Mouse (Mus musculus): Measurements from ENCODE around the gene Olfr60.

The Olfr60 gene

DNA sequence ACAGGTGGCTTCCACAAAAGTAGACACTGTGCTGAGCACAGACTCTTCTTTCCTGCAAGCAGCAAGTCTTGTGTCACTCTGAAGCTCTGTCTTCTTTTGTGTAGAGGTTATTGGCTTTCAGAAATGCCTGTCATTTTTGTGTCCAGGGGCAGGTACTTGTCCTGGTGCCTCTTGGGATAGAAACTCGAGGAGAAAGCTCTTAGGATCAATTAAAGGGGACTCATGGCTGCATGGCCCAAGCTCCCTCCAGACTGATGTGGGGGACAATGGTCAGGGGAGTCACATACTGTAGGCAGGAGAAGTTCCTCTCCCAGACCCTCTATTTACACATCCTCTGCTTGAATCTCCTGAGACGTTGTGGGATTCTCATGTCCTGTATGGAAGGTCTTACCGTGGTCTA, at the start of gene Olfr60:
Olfr60 (minus strand) TSS at position 101 of the 400 bp plus-strand sequence.
- no peak for DNase-seq (ENCODE audit: low spot score)

GRCm38 (mm10) chr7:140402818-140403217, 41.3 kb upstream of the Olfr60 start, which contains the start of gene Olfr531:
TSS of gene Olfr531 (minus strand) at chr7:140402918.
- DNase-seq (ENCODE audit: low spot score), result no peak

DNA sequence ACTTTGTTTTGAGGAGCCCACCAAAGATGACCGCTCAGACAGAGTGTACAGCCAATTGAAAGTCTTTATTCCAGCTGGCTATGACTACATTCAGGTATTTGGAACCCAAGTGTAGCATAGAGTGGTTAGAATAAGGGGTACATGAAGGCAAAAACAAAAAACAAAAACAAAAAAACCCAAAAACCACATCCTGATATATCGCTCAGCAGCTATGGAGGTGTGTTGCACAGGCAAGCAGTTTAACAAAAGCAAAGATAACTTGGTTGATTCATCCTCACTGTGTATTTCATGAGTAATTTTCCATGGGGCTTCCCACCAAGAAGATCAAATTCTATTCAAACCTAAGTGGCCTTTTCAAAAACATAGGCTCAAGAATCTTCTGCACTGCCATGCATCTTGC, 15.4 kb upstream of the Olfr60 start:
- DNase-seq (ENCODE audit: low spot score), result no peak

DNA sequence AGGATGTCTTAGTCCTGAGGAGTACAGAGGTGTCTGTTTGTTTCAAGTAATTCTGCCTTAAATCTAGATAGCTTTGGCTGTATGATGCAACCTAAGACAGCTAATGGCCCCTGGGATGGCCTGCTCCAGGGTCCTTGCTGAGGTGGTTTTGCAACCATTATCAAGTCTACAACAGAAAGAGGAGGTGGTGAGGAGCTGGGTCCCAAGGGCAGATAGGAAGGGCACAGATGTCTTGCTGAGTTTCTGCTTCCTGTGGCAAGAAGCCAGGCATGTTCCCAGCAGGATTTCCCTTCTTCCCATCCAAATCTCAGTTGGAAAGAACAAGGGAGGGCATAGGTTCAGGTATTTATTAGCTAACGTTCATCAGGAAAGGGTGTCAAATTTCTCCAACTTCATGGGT, 14.8 kb upstream of the Olfr60 start, which contains the start of gene Olfr530:
Olfr530 (minus strand) TSS at position 101 of the 400 bp plus-strand sequence.
- no peak for DNase-seq (ENCODE audit: low spot score)

DNA sequence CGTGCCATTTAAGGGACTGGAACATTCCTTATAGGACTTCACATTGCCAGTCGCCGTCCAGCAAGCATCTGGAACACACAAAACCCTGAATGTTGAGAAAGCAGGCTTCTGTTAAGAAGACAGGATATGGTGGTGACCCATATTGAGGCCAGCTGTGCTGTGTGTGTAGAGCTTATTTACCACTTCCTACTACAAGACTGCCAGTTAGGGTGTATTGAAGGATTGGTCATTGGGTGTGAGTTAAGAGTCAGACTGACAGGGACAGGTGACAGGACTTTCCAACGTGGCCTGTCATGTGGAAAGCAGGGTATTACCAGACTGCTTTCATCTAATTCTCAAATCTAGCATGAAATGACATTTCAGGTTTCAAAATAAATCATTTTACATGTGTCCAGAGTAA, 12.8 kb upstream of the Olfr60 start:
- DNase-seq (ENCODE audit: low spot score), result no peak

DNA sequence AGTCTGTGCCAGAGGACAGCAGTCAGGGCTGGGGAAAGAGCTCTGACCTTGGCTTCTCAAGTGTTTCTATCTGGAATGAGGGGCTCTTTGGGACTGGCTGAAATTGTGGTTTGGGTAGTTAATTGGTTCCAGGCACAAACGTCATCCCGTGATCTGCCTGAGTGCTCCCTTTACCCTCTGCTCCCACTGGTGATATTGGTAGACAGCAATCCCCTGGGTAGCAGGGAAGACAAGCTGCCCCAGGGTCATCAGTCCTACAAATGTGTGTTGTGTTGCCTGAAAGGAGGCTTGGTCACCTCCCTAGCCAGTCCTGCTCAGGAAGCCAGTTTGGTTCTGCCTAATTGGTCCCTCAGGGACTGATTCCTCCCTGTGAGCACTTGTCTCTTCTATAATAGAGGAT, 27.8 kb downstream of the Olfr60 start, which contains the start of gene Olfr527:
Olfr527 (plus strand) TSS at position 301 of the 400 bp plus-strand sequence.
- no peak for DNase-seq (ENCODE audit: low spot score)

DNA sequence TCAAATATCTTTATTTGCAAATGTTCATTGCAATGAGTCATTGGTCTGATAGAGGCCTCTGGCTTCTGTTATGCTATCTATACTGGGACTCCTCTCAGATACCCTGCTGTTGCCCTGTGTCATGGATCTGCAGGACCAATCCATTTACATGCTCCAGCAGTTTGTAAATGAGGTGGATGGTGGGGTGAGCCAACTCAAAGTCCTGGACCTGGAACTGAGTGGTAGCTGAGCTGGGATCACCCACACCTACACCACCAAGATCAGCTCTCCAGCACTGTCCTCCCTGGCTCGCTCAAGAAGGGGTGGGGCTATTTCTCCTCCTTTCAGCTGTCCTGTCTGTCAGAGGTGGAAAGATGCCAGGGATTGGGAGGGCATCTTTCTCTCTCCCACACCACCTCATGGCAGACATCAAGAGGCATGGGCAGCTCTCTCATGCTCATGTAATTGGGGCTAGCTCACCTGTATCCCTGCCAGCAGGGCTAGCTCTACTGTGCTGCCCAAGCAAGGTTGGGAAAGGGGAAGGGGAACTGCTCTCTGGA, 31.6 kb downstream of the Olfr60 start:
- no peak for DNase-seq (ENCODE audit: low spot score)

- no peak for DNase-seq (ENCODE audit: low spot score)
Observed at GRCm38 (mm10) chr7:140321135-140321534, 40.3 kb downstream of the Olfr60 start.

- no peak for DNase-seq (ENCODE audit: low spot score)
Observed at GRCm38 (mm10) chr7:140320558-140320957, 40.9 kb downstream of the Olfr60 start, which contains the start of gene Olfr525. TSS of gene Olfr525 (plus strand) at chr7:140320858.

- no peak for DNase-seq (ENCODE audit: low spot score)
Observed at GRCm38 (mm10) chr7:140319861-140320385, 41.5 kb downstream of the Olfr60 start.

DNA sequence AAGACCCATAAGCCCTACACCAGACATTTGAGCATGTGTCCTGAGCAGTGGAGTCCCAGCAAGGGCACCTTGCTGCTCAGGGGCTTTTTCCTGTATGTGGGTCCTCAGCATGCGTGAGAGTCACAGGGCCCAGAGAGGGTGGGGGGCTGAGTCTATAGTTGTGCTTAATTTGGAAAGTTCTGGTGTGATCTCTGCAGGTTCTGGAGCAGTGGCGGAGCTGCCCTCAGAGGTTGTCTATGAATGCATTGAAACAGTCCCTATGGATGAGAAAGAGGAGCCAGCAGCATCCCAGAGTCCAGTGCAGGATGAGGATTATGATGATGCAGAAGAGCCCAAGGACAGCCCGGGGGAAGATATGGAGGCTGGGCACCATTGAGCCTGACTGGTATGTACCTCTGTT, 62.1 kb downstream of the Olfr60 start:
- no peak for DNase-seq (ENCODE audit: low spot score)

GRCm38 (mm10) chr7:140296876-140297275, 64.6 kb downstream of the Olfr60 start:
- no peak for DNase-seq (ENCODE audit: low spot score)

GRCm38 (mm10) chr7:140295746-140296145, 65.7 kb downstream of the Olfr60 start:
- no peak for DNase-seq (ENCODE audit: low spot score)
